Mouse (Mus musculus): ENCODE results near the gene Matn1.

DNA sequence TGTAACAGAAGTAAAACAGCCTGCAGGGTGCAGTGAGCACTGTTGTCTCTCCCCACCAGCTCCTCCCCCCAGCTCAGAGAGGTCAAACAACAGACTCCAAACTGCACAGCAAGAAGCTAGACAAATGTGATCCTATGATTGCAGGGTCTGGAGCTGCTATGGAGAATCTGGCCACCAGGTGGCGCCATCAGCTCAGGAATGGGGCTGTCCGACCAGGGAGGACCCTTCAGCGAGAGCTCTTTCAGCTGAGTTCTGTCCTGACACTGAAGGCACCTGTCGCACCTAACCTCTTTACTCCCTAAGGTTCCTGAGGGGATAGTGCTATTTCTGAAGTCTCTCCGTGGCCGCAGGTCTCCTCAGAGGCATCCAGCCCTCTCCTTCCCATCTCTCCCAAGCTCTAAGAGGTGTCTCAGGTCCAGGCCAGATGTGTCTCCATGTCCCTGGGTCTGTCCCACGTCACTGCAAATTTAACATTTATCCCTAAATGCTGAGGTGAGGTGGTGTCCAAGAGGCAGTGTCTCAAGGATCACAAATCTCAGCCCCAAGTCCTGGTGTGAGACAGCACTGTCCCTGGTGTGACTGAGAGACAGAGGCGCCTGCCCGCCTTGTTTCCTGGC, 16.0 kb downstream of the Matn1 start:
- TF ChIP-seq POLR2A (IDR thresholded peaks at IDR 0.05; ENCODE audit: insufficient read length, low read depth) (no peak), MAX (IDR thresholded peaks at IDR 0.05; ENCODE audit: low read depth) (no peak)

Data from myocyte (in vitro differentiated cells).